Mouse (Mus musculus) embryonic facial prominence, embryonic 15.5 days (tissue): ENCODE measurements around the gene Tmem120b. TPM values are rescaled to one million over a fixed set of nuclear protein-coding genes. Genes with fewer than 3 reads are reported as not detected.

Experiments
- ATAC-seq: fragments of 200-750 bp; cut with Nextera tagmentation; 2 replicates; pipeline ENCODE4 v1.8.0; 2017; ENCODE audit warnings: low read depth, moderate TSS enrichment; ENCODE audit not compliant: insufficient number of reproducible peaks, low FRiP score, low TSS enrichment
- H3K27ac ChIP-seq: fragments of 300-500 bp; sonication (generic); replicated peaks from 2 replicates; pipeline ENCODE4 v1.5.1; 2015; ENCODE audit warnings: mild to moderate bottlenecking, inconsistent platforms
- H3K27me3 ChIP-seq: fragments of 300-500 bp; sonication (generic); 2 replicates; pipeline ENCODE4 v1.6.1; 2015; ENCODE audit warnings: inconsistent platforms
- H3K36me3 ChIP-seq: fragments of 300-500 bp; sonication (generic); 2 replicates; pipeline ENCODE4 v1.6.1; 2015; ENCODE audit warnings: mild to moderate bottlenecking, inconsistent platforms
- H3K4me1 ChIP-seq: fragments of 300-500 bp; sonication (generic); 2 replicates; pipeline ENCODE4 v1.6.1; 2015; ENCODE audit warnings: inconsistent platforms
- H3K4me2 ChIP-seq: fragments of 300-500 bp; sonication (generic); replicated peaks from 2 replicates; pipeline ENCODE4 v1.6.1; 2015; ENCODE audit warnings: mild to moderate bottlenecking, inconsistent platforms
- H3K4me3 ChIP-seq: fragments of 300-500 bp; sonication (generic); replicated peaks from 2 replicates; pipeline ENCODE4 v1.5.1; 2015; ENCODE audit warnings: mild to moderate bottlenecking, inconsistent platforms
- H3K9ac ChIP-seq: fragments of 300-500 bp; sonication (generic); 2 replicates; pipeline ENCODE4 v1.6.1; 2015; ENCODE audit warnings: inconsistent platforms
- H3K9me3 ChIP-seq: fragments of 300-500 bp; sonication (generic); replicated peaks from 2 replicates; pipeline ENCODE4 v1.6.1; 2016; ENCODE audit warnings: inconsistent platforms
- WGBS: fragments of 180-500 bp; shearing (Covaris S2); methylation state at CpG from one replicate; pipeline ENCODE4 v1.1.7; 2015; 5-methylcytosine and 5-hydroxymethylcytosine counted together
- polyA plus RNA-seq: library from polyadenylated mRNA; unstranded; fragments of >200 nt; fragmentation: Nextera tagmentation; extraction: Ambion mirVana; gene quantifications from 2 replicates; pipeline ENCODE4 v1.2.1, GENCODE M21; 2015

Gene Tmem120b
- polyA plus RNA-seq, 1 experiment from 2014 or later, result 19.4 TPM

DNA sequence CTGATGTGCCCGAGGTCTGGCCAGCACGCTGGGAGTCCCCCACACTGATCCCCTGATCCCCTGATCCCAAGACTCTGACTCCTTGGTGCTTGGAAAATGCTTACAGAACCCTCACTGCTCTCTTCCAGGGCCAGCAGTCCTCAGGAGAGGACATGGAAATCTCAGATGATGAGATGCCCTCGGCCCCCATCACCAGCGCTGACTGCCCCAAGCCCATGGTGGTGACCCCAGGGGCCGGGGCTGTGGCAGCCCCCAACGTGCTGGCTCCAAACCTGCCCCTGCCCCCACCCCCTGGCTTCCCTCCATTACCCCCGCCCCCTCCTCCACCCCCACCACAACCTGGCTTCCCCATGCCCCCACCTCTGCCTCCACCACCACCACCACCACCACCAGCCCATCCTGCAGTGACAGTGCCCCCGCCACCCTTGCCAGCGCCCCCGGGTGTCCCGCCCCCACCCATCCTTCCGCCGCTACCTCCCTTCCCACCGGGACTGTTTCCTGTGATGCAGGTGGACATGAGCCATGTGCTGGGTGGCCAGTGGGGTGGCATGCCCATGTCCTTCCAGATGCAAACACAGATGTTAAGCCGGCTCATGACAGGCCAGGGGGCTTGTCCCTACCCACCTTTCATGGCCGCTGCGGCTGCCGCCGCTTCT, 83.6 kb downstream of the Tmem120b start:
- no peaks in the 10 kb centered on the region for H3K27me3 ChIP-seq
- H3K36me3 ChIP-seq, result peaks cover 67% of the 10 kb centered on the region
- H3K4me3 ChIP-seq, result no peak overlapping the region
- H3K9ac ChIP-seq, result no peak overlapping the region
- no peaks in the 10 kb centered on the region for H3K9me3 ChIP-seq
- no peak overlapping the region for H3K27ac ChIP-seq
- no peak for ATAC-seq
- H3K4me1 ChIP-seq, result peaks cover 41% of the 10 kb centered on the region
- WGBS, result 90% methylated on average over 19 of the region's 19 CpGs
- no peak overlapping the region for H3K4me2 ChIP-seq

DNA sequence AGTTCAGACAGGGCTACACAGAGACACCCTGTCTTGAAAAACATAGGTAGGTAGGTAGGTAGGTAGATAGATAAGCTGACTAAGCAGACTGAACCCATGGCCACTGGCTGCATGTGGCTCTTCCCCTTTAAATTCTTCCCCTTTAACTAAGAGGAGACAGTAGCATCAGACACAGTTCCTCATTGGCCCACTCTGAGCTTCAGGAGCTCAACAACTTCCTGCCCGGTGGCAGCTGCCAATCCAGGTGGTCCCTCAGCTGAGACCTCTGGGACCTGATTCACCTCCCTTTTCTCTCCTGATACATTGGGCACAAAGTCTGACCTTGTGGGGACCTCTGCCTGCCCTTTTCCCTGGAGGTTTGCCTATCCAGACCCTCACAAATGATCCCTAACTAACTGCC, 84.7 kb downstream of the Tmem120b start:
- 71% methylated on average over 1 of the region's 1 CpGs for WGBS
- Histone ChIP-seq H3K9me3 (no peaks in the 10 kb centered on the region), H3K4me3 (no peak overlapping the region), H3K4me1 (peaks cover 41% of the 10 kb centered on the region), H3K27me3 (no peaks in the 10 kb centered on the region), H3K9ac (no peak overlapping the region), H3K4me2 (no peak overlapping the region), H3K36me3 (peaks cover 67% of the 10 kb centered on the region), H3K27ac (no peak overlapping the region)
- no peak for ATAC-seq

DNA sequence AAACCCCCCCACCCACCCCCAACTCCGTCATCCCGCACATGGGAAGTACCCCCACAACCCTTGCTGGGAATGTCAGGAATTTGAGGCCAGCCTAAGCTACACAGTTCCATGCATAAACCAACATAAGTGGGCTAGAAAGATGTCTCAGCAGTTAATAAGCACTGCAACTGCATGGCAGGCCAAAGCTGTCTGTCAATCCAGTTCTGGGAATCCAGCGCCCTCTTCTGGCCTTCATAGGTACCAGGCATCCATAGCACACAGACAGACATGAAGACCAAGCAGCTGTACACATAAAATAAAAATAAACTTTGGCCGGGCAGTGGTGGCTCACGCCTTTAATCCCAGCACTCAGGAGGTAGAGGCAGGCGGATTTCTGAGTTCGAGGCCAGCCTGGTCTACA, 87.2 kb downstream of the Tmem120b start:
- WGBS, result 36% methylated on average over 7 of the region's 7 CpGs
- H3K4me3 ChIP-seq, result no peak overlapping the region
- peaks cover 79% of the 10 kb centered on the region for H3K36me3 ChIP-seq
- H3K4me1 ChIP-seq, result peaks cover 16% of the 10 kb centered on the region
- no peak overlapping the region for H3K9ac ChIP-seq
- H3K27ac ChIP-seq, result no peak overlapping the region
- no peaks in the 10 kb centered on the region for H3K9me3 ChIP-seq
- no peaks in the 10 kb centered on the region for H3K27me3 ChIP-seq
- H3K4me2 ChIP-seq, result no peak overlapping the region
- ATAC-seq, result no peak

DNA sequence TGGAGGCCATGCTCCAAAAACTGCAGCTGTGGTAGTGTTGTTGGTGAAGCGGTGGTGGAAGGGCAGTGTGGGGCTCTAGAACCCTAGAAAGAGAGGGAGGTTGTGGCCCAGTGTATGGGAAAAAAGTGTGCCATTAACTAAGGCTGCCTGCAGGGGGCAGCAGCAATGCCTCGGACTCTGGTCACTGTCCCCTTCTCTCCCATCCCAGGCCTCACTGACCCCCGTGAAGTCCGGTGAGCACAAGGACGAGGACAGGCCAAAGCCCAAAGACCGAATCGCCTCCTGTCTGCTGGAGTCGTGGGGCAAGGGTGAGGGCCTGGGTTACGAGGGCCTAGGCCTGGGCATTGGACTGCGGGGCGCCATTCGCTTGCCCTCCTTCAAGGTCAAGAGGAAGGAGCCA, 88.5 kb downstream of the Tmem120b start:
- Histone ChIP-seq H3K27me3 (no peaks in the 10 kb centered on the region), H3K27ac (no peak overlapping the region), H3K36me3 (peaks cover 82% of the 10 kb centered on the region), H3K4me2 (no peak overlapping the region), H3K9me3 (no peaks in the 10 kb centered on the region), H3K4me1 (0 out of 2 replicates have a peak, but pooled peaks cover 3% of the 10 kb centered on the region), H3K9ac (no peak overlapping the region), H3K4me3 (no peak overlapping the region)
- no peak for ATAC-seq
- 88% methylated on average over 12 of the region's 12 CpGs for WGBS

DNA sequence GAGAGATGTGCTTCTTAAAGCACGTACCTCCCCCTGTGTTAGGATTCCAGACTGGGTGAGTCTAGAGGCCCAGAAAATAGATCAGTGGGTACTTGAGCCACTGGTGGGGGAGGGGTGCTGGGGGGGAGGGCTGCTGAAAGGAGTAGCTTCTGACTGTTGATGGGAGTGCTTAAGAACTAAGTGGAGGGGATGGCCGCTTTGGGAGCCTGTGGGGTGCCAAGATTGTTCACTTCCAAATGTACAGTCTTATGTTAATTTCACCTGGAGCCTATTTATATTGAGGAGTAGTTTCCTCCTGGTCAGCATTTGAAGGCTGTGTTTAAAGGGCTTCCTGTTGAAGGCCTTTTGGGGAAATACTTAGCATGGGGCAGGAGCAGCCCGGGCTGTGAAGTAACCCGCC, 89.8 kb downstream of the Tmem120b start:
- Histone ChIP-seq H3K27ac (no peak overlapping the region), H3K4me2 (no peak overlapping the region), H3K4me3 (no peak overlapping the region), H3K4me1 (no peaks in the 10 kb centered on the region), H3K9ac (no peak overlapping the region), H3K27me3 (no peaks in the 10 kb centered on the region), H3K36me3 (peaks cover 84% of the 10 kb centered on the region), H3K9me3 (no peaks in the 10 kb centered on the region)
- no peak for ATAC-seq
- 85% methylated on average over 4 of the region's 4 CpGs for WGBS

DNA sequence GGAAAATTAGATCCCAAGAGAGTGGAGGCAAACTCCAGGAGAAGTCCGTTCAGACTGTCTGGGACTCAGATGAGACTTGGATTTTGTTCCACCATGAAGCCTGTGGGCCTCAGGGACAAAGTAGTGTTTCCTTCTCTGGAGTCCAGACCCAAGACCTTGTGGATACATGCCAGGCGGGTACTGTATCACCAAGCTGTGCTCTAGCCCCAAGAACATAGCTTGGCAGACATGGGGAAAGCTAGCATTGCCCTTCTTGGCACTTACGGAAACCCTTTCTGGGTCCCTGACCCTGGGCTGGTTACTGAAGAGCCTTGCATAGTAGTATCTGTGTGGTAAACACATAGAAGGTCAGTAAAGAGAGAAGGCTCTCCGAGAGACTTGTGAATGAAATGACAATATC, 91.2 kb downstream of the Tmem120b start:
- 90% methylated on average over 4 of the region's 4 CpGs for WGBS
- H3K4me3 ChIP-seq, result no peak overlapping the region

DNA sequence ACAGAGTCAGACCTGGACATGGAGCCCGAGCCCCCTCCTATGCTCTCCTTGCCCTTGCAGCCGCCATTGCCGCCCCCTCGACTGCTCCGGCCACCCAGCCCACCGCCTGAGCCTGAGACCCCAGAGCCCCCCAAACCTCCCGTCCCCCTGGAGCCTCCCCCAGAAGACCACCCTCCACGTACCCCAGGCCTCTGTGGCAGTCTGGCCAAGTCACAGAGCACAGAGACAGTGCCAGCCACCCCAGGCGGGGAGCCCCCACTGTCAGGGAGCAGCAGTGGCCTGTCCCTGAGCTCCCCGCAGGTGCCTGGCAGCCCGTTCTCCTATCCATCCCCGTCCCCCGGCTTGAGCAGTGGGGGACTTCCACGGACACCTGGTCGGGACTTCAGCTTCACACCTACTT, 91.7 kb downstream of the Tmem120b start:
- 93% methylated on average over 15 of the region's 15 CpGs for WGBS
- H3K4me3 ChIP-seq, result no peak overlapping the region
- H3K9me3 ChIP-seq, result no peaks in the 10 kb centered on the region
- H3K9ac ChIP-seq, result no peak overlapping the region
- no peak overlapping the region for H3K4me2 ChIP-seq
- H3K36me3 ChIP-seq, result peaks cover 85% of the 10 kb centered on the region
- no peak for ATAC-seq
- no peaks in the 10 kb centered on the region for H3K4me1 ChIP-seq
- no peaks in the 10 kb centered on the region for H3K27me3 ChIP-seq
- no peak overlapping the region for H3K27ac ChIP-seq

More for the DNA sequence above, 91.2 kb downstream of the Tmem120b start:
- peaks cover 86% of the 10 kb centered on the region for H3K36me3 ChIP-seq
- no peak overlapping the region for H3K27ac ChIP-seq
- H3K27me3 ChIP-seq, result no peaks in the 10 kb centered on the region
- no peaks in the 10 kb centered on the region for H3K9me3 ChIP-seq
- no peak for ATAC-seq
- H3K4me1 ChIP-seq, result no peaks in the 10 kb centered on the region
- H3K9ac ChIP-seq, result no peak overlapping the region
- H3K4me2 ChIP-seq, result no peak overlapping the region

DNA sequence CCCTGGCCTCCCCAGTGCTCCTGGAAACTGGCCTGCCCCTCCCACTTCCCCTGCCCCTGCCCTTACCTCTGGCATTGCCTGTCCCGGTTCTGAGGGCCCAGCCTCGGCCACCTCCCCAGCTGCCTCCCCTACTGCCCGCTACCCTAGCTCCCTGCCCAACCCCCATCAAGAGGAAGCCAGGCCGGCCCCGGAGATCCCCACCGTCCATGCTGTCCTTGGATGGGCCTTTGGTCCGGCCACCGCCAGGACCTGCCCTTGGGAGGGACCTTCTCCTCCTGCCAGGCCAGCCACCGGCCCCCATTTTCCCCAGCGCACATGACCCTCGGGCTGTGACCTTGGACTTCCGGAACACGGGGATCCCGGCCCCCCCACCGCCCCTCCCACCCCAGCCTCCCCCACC, 92.1 kb downstream of the Tmem120b start:
- no peak for ATAC-seq
- Histone ChIP-seq H3K4me2 (no peak overlapping the region), H3K4me1 (no peaks in the 10 kb centered on the region), H3K27ac (no peak overlapping the region), H3K27me3 (no peaks in the 10 kb centered on the region), H3K9me3 (no peaks in the 10 kb centered on the region), H3K4me3 (no peak overlapping the region), H3K9ac (no peak overlapping the region), H3K36me3 (peaks cover 83% of the 10 kb centered on the region)
- WGBS, result 91% methylated on average over 15 of the region's 15 CpGs

DNA sequence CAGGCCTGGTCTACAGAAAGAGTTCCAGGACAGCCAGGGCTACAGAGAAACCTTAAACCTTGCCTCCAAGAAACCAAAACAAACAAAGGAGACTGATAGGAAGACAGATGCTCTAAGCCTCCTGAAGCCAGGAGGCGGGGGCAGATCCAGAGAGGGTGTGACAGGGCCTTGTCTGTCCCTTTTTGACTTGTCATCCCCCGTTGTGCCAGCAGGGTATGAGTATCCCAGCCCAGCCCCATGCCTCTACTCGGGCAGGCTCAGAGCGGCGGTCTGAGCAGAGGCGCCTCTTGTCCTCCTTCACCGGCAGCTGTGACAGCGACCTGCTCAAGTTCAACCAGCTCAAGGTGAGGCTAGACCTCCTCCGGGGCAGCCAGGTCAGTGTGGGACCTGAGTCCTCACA, 94.7 kb downstream of the Tmem120b start:
- H3K36me3 ChIP-seq, result peaks cover 78% of the 10 kb centered on the region
- ATAC-seq, result no peak
- no peak overlapping the region for H3K9ac ChIP-seq
- no peak overlapping the region for H3K4me2 ChIP-seq
- no peaks in the 10 kb centered on the region for H3K4me1 ChIP-seq
- H3K9me3 ChIP-seq, result no peaks in the 10 kb centered on the region
- no peak overlapping the region for H3K4me3 ChIP-seq
- no peak overlapping the region for H3K27ac ChIP-seq
- no peaks in the 10 kb centered on the region for H3K27me3 ChIP-seq
- 80% methylated on average over 9 of the region's 9 CpGs for WGBS

DNA sequence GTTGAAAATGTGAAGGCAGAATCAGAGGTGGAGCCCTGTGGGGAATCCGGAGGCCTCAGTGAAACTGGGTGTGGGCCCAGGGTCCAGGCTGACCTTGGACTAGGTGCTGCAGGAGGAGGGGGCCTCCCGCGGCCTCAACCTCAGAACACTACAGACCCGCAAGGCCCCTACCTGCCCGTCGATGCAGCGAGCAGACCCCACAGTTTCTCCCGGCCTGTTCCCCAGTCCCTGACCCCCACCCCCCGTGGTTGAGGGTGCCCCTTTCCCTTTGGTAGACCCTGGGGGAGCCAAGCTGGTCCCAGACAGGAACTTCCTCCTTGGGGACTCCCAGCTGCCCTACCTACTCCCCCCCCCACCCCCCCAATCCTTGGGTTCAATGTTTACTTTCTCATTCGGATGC, 98.2 kb downstream of the Tmem120b start:
- WGBS, result 91% methylated on average over 10 of the region's 10 CpGs
- Histone ChIP-seq H3K27ac (no peak overlapping the region), H3K27me3 (no peaks in the 10 kb centered on the region), H3K4me2 (no peak overlapping the region), H3K4me3 (no peak overlapping the region), H3K36me3 (peaks cover 44% of the 10 kb centered on the region), H3K9me3 (no peaks in the 10 kb centered on the region), H3K4me1 (peaks cover 14% of the 10 kb centered on the region), H3K9ac (no peak overlapping the region)
- no peak for ATAC-seq
